Mouse (Mus musculus) intestine, embryonic 15.5 days (tissue): ENCODE data around the gene Nipbl. TPM values are rescaled to one million over a fixed set of nuclear protein-coding genes. Genes with fewer than 3 reads are reported as not detected.

Experiments used
- ATAC-seq: fragments of 200-750 bp; cut with Nextera tagmentation; 2 replicates; pipeline ENCODE4 v1.8.0; 2017; ENCODE audit warnings: moderate TSS enrichment, moderate library complexity
- H3K27ac ChIP-seq: fragments of 300-500 bp; sonication (generic); 2 replicates; pipeline ENCODE4 v1.5.1; 2015; ENCODE audit warnings: mild to moderate bottlenecking, inconsistent platforms
- H3K27me3 ChIP-seq: fragments of 300-500 bp; sonication (generic); replicated peaks from 2 replicates; pipeline ENCODE4 v1.6.1; 2015; ENCODE audit warnings: inconsistent platforms
- H3K36me3 ChIP-seq: fragments of 300-500 bp; sonication (generic); 2 replicates; pipeline ENCODE4 v1.6.1; 2015; ENCODE audit warnings: inconsistent platforms
- H3K4me1 ChIP-seq: fragments of 300-500 bp; sonication (generic); replicated peaks from 2 replicates; pipeline ENCODE4 v1.6.1; 2015; ENCODE audit warnings: inconsistent platforms
- H3K4me2 ChIP-seq: fragments of 300-500 bp; sonication (generic); replicated peaks from 2 replicates; pipeline ENCODE4 v1.6.1; 2015; ENCODE audit warnings: mild to moderate bottlenecking, inconsistent platforms
- H3K4me3 ChIP-seq: fragments of 300-500 bp; sonication (generic); replicated peaks from 2 replicates; pipeline ENCODE4 v1.5.1; 2015; ENCODE audit warnings: inconsistent platforms
- H3K9ac ChIP-seq: fragments of 300-500 bp; sonication (generic); 2 replicates; pipeline ENCODE4 v1.6.1; 2015; ENCODE audit warnings: inconsistent platforms
- H3K9me3 ChIP-seq: fragments of 300-500 bp; sonication (generic); 2 replicates; pipeline ENCODE4 v1.6.1; 2016; ENCODE audit warnings: inconsistent platforms
- WGBS: fragments of 180-500 bp; shearing (Covaris S2); methylation state at CpG from one replicate; pipeline ENCODE4 v1.1.7; 2015; 5-methylcytosine and 5-hydroxymethylcytosine counted together
- polyA plus RNA-seq: library from polyadenylated mRNA; unstranded; fragments of >200 nt; fragmentation: Nextera tagmentation; extraction: Ambion mirVana; gene quantifications from 2 replicates; pipeline ENCODE4 v1.2.1, GENCODE M21; 2015

Nipbl gene
- polyA plus RNA-seq, 1 experiment from 2014 or later, result 14.6 TPM

GRCm38 (mm10) chr15:8411873-8412272 lies 32.4 kb downstream of the Nipbl start:
- Histone ChIP-seq H3K36me3 (no peaks in the 10 kb centered on the region), H3K4me2 (no peak overlapping the region), H3K27ac (no peak overlapping the region), H3K9me3 (no peaks in the 10 kb centered on the region), H3K9ac (no peak overlapping the region), H3K27me3 (no peaks in the 10 kb centered on the region), H3K4me1 (no peaks in the 10 kb centered on the region), H3K4me3 (no peak overlapping the region)
- 90% methylated on average over 1 of the region's 1 CpGs for WGBS
- ATAC-seq, result no peak

- no peaks in the 10 kb centered on the region for H3K36me3 ChIP-seq
- 73% methylated on average over 1 of the region's 1 CpGs for WGBS
- no peak for ATAC-seq
Measured at GRCm38 (mm10) chr15:8411168-8411837, 33.0 kb downstream of the Nipbl start.

GRCm38 (mm10) chr15:8407082-8407481 lies 37.2 kb downstream of the Nipbl start:
- Histone ChIP-seq H3K27ac (no peak overlapping the region), H3K9ac (no peak overlapping the region), H3K4me2 (no peak overlapping the region), H3K4me3 (no peak overlapping the region), H3K4me1 (no peaks in the 10 kb centered on the region), H3K9me3 (no peaks in the 10 kb centered on the region), H3K27me3 (no peaks in the 10 kb centered on the region), H3K36me3 (no peaks in the 10 kb centered on the region)
- ATAC-seq, result no peak
- 70% methylated on average over 2 of the region's 2 CpGs for WGBS

More at GRCm38 (mm10) chr15:8411168-8411837, 33.0 kb downstream of the Nipbl start:
- no peak overlapping the region for H3K4me2 ChIP-seq
- H3K27me3 ChIP-seq, result no peaks in the 10 kb centered on the region
- H3K9me3 ChIP-seq, result no peaks in the 10 kb centered on the region
- no peak overlapping the region for H3K27ac ChIP-seq
- H3K9ac ChIP-seq, result no peak overlapping the region
- H3K4me1 ChIP-seq, result no peaks in the 10 kb centered on the region
- no peak overlapping the region for H3K4me3 ChIP-seq

DNA sequence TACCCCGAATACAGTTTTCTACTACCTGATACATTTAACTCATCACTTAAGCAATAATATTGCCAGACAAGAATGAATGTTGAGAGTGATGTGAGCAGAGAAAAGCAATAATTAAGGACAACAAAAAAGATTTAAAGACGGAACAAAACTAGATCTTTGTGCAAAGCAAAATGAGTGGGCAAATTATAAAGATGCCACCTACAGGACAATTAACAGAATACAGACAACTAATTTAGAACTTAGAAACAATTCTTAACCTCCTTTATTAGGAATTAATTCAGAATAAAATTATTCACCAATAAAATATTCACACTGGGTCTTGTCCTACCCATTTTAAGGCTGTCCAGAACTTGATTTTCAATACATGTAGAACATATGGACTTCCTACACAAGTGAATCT lies 38.0 kb downstream of the Nipbl start:
- H3K4me2 ChIP-seq, result no peak overlapping the region
- 86% methylated on average over 2 of the region's 2 CpGs for WGBS
- no peak overlapping the region for H3K9ac ChIP-seq
- ATAC-seq, result no peak
- H3K27me3 ChIP-seq, result no peaks in the 10 kb centered on the region
- no peaks in the 10 kb centered on the region for H3K36me3 ChIP-seq
- H3K27ac ChIP-seq, result no peak overlapping the region
- H3K4me3 ChIP-seq, result no peak overlapping the region
- no peaks in the 10 kb centered on the region for H3K9me3 ChIP-seq
- H3K4me1 ChIP-seq, result no peaks in the 10 kb centered on the region

- Histone ChIP-seq H3K9me3 (no peaks in the 10 kb centered on the region), H3K27ac (no peak overlapping the region), H3K9ac (no peak overlapping the region), H3K4me3 (no peak overlapping the region), H3K4me2 (no peak overlapping the region), H3K4me1 (no peaks in the 10 kb centered on the region), H3K27me3 (no peaks in the 10 kb centered on the region), H3K36me3 (no peaks in the 10 kb centered on the region)
- ATAC-seq, result no peak
- WGBS, result 89% methylated on average over 2 of the region's 2 CpGs
Measured at GRCm38 (mm10) chr15:8402591-8402990, 41.7 kb downstream of the Nipbl start.

GRCm38 (mm10) chr15:8401536-8401935 lies 42.7 kb downstream of the Nipbl start:
- Histone ChIP-seq H3K27ac (no peak overlapping the region), H3K36me3 (no peaks in the 10 kb centered on the region), H3K4me2 (no peak overlapping the region), H3K4me1 (no peaks in the 10 kb centered on the region), H3K9me3 (no peaks in the 10 kb centered on the region), H3K9ac (no peak overlapping the region), H3K27me3 (no peaks in the 10 kb centered on the region), H3K4me3 (no peak overlapping the region)
- no peak for ATAC-seq
- WGBS, result 92% methylated on average over 2 of the region's 2 CpGs

DNA sequence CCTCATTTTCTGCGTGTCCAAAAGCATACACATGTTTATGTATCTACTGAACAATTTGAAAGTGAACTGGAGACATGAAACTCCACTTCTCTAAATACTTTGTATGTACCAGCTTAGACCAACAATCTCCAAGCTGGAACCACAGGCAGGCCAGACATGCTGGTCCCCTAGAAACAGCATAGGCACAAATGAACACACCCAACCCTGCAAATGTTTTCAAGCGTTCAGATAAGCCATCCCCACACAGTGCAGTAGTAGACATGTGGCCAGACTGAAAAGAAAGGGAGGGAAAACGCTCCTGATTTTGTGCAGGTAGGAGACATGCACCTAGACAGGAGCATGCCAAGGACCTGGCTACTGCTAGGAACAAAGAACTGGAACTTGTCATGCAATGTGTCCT lies 52.5 kb downstream of the Nipbl start:
- Histone ChIP-seq H3K27me3 (no peaks in the 10 kb centered on the region), H3K9me3 (no peaks in the 10 kb centered on the region), H3K27ac (no peak overlapping the region), H3K4me2 (no peak overlapping the region), H3K4me1 (0 out of 2 replicates have a peak, but pooled peaks cover 3% of the 10 kb centered on the region), H3K4me3 (no peak overlapping the region), H3K9ac (no peak overlapping the region), H3K36me3 (no peaks in the 10 kb centered on the region)
- no peak for ATAC-seq
- WGBS, result 72% methylated on average over 3 of the region's 3 CpGs

GRCm38 (mm10) chr15:8382213-8382612 lies 62.0 kb downstream of the Nipbl start:
- no peak for ATAC-seq
- no peak overlapping the region for H3K27ac ChIP-seq
- no peaks in the 10 kb centered on the region for H3K4me1 ChIP-seq
- no peaks in the 10 kb centered on the region for H3K9me3 ChIP-seq
- no peak overlapping the region for H3K9ac ChIP-seq
- H3K4me2 ChIP-seq, result no peak overlapping the region
- H3K4me3 ChIP-seq, result no peak overlapping the region
- 65% methylated on average over 3 of the region's 3 CpGs for WGBS
- no peaks in the 10 kb centered on the region for H3K27me3 ChIP-seq
- no peaks in the 10 kb centered on the region for H3K36me3 ChIP-seq

- H3K27ac ChIP-seq, result no peak overlapping the region
- ATAC-seq, result no peak
- no peak overlapping the region for H3K4me2 ChIP-seq
- H3K4me3 ChIP-seq, result no peak overlapping the region
- no peaks in the 10 kb centered on the region for H3K36me3 ChIP-seq
- 95% methylated on average over 1 of the region's 1 CpGs for WGBS
- H3K27me3 ChIP-seq, result no peaks in the 10 kb centered on the region
- no peak overlapping the region for H3K9ac ChIP-seq
- no peaks in the 10 kb centered on the region for H3K4me1 ChIP-seq
- no peaks in the 10 kb centered on the region for H3K9me3 ChIP-seq
Measured at GRCm38 (mm10) chr15:8375657-8376056, 68.6 kb downstream of the Nipbl start.

DNA sequence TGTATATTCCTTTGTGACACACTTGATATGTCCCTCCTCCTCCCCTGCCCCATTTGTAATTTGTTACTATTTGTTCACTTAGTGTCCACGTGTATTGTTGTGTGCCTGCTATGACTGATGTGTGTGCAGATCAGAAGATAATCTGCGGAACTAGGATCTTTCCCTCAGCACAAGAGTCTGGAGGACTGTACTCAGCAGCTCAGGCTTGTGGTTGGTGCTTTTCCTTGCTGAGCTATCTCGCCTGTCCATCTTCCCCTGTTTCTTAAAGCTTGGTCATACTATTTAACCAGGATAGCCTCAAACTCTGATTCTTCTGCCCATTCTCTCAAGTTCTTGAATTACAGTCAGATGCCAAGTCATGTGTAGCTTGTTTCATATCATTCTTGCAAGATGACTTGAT lies 69.5 kb downstream of the Nipbl start:
- H3K36me3 ChIP-seq, result peaks cover 3% of the 10 kb centered on the region; the same call in 1 of the 2 replicates
- H3K27me3 ChIP-seq, result no peaks in the 10 kb centered on the region
- 63% methylated on average over 3 of the region's 3 CpGs for WGBS
- H3K4me2 ChIP-seq, result no peak overlapping the region
- ATAC-seq, result no peak
- no peaks in the 10 kb centered on the region for H3K4me1 ChIP-seq
- no peak overlapping the region for H3K4me3 ChIP-seq
- no peak overlapping the region for H3K9ac ChIP-seq
- no peaks in the 10 kb centered on the region for H3K9me3 ChIP-seq
- no peak overlapping the region for H3K27ac ChIP-seq

DNA sequence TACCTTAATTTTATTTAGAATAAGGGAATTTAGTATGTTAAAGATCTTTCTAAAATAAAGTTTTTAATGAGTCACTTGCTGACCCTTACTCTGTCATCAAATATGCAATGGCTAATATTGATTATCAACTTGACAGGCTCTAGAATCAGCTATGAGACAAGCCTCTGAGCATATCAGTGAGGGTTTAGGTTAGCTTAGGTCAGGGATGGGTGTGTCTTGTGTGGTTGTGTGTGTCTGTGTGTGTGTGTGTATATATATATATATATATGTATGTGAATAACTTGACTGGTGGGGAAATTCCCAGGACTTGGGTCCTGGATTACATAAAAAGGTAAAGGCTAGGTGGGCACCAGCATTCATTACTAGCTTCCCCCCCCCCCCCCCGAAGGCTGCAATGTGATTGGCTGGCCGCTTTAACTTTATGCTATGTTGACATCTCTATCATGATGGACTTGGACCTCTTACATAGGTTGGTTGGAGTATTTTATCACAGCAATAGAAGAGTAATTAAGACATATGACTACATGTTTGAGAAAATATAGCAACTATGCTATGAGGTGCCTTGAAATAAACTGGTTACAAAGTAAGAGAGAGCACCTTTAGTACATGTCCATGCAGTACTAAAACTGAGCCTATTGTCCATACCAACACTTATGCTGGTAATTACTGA lies 97.0 kb downstream of the Nipbl start:
- Histone ChIP-seq H3K4me3 (no peak overlapping the region), H3K27ac (no peak overlapping the region), H3K4me2 (no peak overlapping the region), H3K9me3 (no peaks in the 10 kb centered on the region), H3K9ac (no peak overlapping the region), H3K36me3 (0 out of 2 replicates have a peak, but pooled peaks cover 7% of the 10 kb centered on the region), H3K27me3 (no peaks in the 10 kb centered on the region), H3K4me1 (no peaks in the 10 kb centered on the region)
- 83% methylated on average over 2 of the region's 2 CpGs for WGBS
- ATAC-seq, result peak; percentile 76

GRCm38 (mm10) chr15:8340596-8340995 lies 103.7 kb downstream of the Nipbl start:
- Histone ChIP-seq H3K4me2 (no peak overlapping the region), H3K9me3 (no peaks in the 10 kb centered on the region), H3K9ac (no peak overlapping the region), H3K27me3 (no peaks in the 10 kb centered on the region), H3K4me1 (no peaks in the 10 kb centered on the region), H3K27ac (no peak overlapping the region), H3K4me3 (no peak overlapping the region), H3K36me3 (peaks cover 4% of the 10 kb centered on the region; the same call in 1 of the 2 replicates)
- ATAC-seq, result no peak
- WGBS, result 56% methylated on average over 4 of the region's 4 CpGs

GRCm38 (mm10) chr15:8331547-8331946 lies 112.7 kb downstream of the Nipbl start:
- no peak for ATAC-seq
- no peaks in the 10 kb centered on the region for H3K4me1 ChIP-seq
- no peaks in the 10 kb centered on the region for H3K9me3 ChIP-seq
- H3K4me3 ChIP-seq, result no peak overlapping the region
- 96% methylated on average over 3 of the region's 3 CpGs for WGBS
- H3K36me3 ChIP-seq, result peaks cover 10% of the 10 kb centered on the region; the same call in 1 of the 2 replicates
- H3K4me2 ChIP-seq, result no peak overlapping the region
- no peaks in the 10 kb centered on the region for H3K27me3 ChIP-seq
- H3K27ac ChIP-seq, result no peak overlapping the region
- H3K9ac ChIP-seq, result no peak overlapping the region
